Mouse (Mus musculus): ENCODE measurements around the gene Hmx1.

DNA sequence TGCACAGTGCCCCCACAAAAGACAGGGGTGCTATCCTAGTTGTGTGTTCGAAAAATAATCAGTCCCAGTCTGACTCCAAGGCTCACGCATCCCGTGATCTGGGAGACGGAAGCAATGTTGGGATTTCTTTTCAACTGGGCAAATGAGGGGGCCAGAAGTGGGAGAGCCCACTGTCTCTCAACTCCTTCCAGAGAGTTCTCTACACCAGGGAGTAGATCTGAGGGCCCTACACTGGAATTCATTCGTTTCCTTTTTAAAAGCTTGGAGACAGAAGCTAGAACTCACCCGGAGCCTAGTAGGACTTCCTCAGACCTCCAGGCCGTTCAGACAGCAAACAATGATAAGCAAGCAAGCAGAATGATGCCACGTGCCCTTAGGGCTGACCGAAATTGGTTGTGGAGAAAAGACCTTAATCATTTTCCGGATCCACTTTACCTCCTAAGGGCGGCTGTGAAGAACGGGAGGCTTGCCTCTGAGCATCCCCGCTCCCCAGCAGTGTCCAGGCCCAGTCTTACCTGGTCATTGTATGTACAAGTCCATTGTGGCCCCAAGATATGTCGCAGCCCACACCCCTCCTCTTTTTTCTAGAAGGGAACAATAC, 9.5 kb downstream of the Hmx1 start:
- no peak for TF ChIP-seq CTCF (IDR thresholded peaks at IDR 0.05; ENCODE audit: low read depth, low read length)
- TF ChIP-seq POLR2A (IDR thresholded peaks at IDR 0.05; ENCODE audit: extremely low read depth, insufficient read depth, low read length) = no peak

Data from liver, adult 2 months (tissue).